Mouse (Mus musculus) heart, adult 2 months (tissue): ENCODE measurements at regions not wholly inside any gene's neighbourhood (a gene's known extent, or its start where the extent isn't known, plus 50 kb on each side); places are given as distances from the start of the nearest gene placed in this dataset.
A peak's percentile ranks its signal among the peaks of the same experiment; 100 is the strongest.

ENCODE experiments used
- CTCF ChIP-seq: fragments of 200-600 bp; IDR thresholded peaks from 2 replicates; pipeline ENCODE4 v1.8.1; 2022; ENCODE audit warnings: antibody characterized with exemption, mild to moderate bottlenecking, moderate library complexity
- EP300 ChIP-seq: fragments of 200-500 bp; IDR thresholded peaks from 2 replicates; pipeline ENCODE4 v1.6.1; 2011; ENCODE audit warnings: low read depth, low read length, control low read depth; ENCODE audit not compliant: insufficient read depth
- POLR2A ChIP-seq: fragments of 200-500 bp; IDR thresholded peaks from 2 replicates; pipeline ENCODE4 v1.6.1; 2011; ENCODE audit warnings: mild to moderate bottlenecking, low read depth, low read length, control low read depth; ENCODE audit not compliant: insufficient read depth

- TF ChIP-seq CTCF (peak; percentile 99; the same call in 1 of the 2 replicates), POLR2A (no peak), EP300 (0 out of 2 replicates have a peak, but pooled peaks have one; percentile 68)
Observed at GRCm38 (mm10) chr9:66646226-66646625, 53.3 kb upstream of the Usp3 start.
